Mouse (Mus musculus) leukemia stem cell, adult 10-12 weeks (primary cell): ENCODE results near the gene Klhl35. TPM values are rescaled to one million over a fixed set of nuclear protein-coding genes. Genes with fewer than 3 reads are reported as not detected.

Experiments
- polyA plus RNA-seq: library from polyadenylated mRNA; stranded (reverse); fragments of >175 nt; gene quantifications from 2 replicates; pipeline ENCODE4 v1.2.3, GENCODE M21; 2012; ENCODE audit warnings: low replicate concordance

Klhl35 gene
- polyA plus RNA-seq, result 0.43 TPM in 1 of 2 replicates, not detected in the other

DNA sequence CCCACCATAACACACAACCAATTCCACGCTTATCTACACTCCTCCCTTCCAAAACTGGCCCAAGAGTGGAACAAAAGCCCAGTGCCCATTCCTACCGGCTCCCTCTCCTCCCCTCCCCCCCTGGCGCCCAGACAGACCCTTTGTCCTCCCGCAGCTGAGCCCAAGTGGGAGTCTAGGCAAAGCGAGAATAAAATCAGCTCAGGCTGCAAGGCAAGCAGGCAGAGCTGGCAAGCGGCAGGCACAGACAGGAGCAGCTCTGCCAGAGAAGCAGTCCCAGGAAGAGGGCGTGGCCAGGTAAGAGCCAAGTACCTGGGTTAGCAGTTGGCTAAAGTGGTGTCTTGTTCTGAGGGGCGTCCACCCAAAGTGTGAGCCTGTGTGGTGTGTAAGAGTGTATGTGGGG is at the start of gene Klhl35:
Gene Klhl35, plus strand, starts transcription at position 194 of the 400 bp plus-strand sequence.

DNA sequence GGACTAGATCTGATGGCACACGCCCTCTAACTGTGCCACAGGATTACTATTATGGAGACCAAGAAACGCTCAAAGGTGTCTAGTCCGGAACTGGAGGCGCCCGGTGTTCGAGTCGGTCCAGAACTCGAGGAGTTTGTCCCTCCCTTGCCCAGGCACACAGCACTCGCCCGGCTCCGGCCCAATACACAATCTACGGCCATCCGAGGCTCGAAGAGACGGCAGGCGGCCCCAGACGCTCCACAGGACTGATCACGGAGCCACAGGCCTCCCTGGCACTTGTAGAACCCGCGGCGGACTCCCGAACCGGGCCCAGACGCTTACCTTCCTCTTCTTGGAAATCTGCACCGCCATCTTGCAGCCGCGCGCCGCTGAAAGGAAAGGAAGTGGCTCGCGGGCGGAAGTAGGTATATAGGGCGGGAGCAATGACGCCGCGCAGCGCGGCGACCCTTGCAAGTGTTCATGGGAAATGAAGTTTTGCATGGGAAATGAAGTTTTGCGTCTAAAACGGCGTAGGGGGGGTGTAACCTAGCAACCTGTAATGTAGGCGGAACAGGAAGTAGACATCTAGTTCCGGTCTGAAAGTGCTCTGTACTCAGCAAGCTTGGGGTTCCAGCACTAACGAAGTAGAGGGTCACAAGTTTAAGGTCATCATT is 17.6 kb downstream of the Klhl35 start, which contains the start of gene Rps3:
Gene Rps3, minus strand, starts transcription at position 468 of the 653 bp plus-strand sequence.

Other genes with a start within 250 kb of the Klhl35 start
- gene Mogat2, start 227.4 kb upstream of the Klhl35 start, polyA plus RNA-seq, result 0.44 TPM in 1 of 2 replicates, not detected in the other
- 0.05 and 0.25 TPM in 2 replicates for gene Map6, start 198.6 kb upstream of the Klhl35 start, polyA plus RNA-seq
- gene Serpinh1, start 112.8 kb upstream of the Klhl35 start, polyA plus RNA-seq, result 8.9 and 30.8 TPM in 2 replicates
- gene Gdpd5, start 84.6 kb upstream of the Klhl35 start, polyA plus RNA-seq, result 6.2 and 8.7 TPM in 2 replicates
- gene Rps3, start 17.7 kb downstream of the Klhl35 start, polyA plus RNA-seq, result 33.6 and 264 TPM in 2 replicates
- gene Arrb1, start 69.5 kb downstream of the Klhl35 start, polyA plus RNA-seq, result 34.8 and 134 TPM in 2 replicates
- 3.3 and 3.7 TPM in 2 replicates for gene Tpbgl, start 161.1 kb downstream of the Klhl35 start, polyA plus RNA-seq
- 2.7 and 10.0 TPM in 2 replicates for gene Slco2b1, start 245.3 kb downstream of the Klhl35 start, polyA plus RNA-seq